Mouse (Mus musculus) hindbrain, postnatal 0 days (tissue): ENCODE measurements at regions not wholly inside any gene's neighbourhood (a gene's known extent, or its start where the extent isn't known, plus 50 kb on each side); places are given as distances from the start of the nearest gene placed in this dataset.

Experiments
- ATAC-seq: fragments of 200-750 bp; cut with Nextera tagmentation; 2 replicates; pipeline ENCODE4 v1.8.0; 2017; ENCODE audit warnings: mild to moderate bottlenecking, moderate TSS enrichment, moderate library complexity
- DNase-seq: peaks from one replicate; pipeline ENCODE4 v3.0.0-alpha.2; 2015; ENCODE audit warnings: low spot score
- H3K27ac ChIP-seq: fragments of 300-500 bp; sonication (generic); 2 replicates; pipeline ENCODE4 v1.5.1; 2014; ENCODE audit warnings: mild to moderate bottlenecking
- H3K27me3 ChIP-seq: fragments of 300-500 bp; sonication (generic); 2 replicates; pipeline ENCODE4 v1.6.1; 2014; ENCODE audit warnings: low read length, mixed read lengths; ENCODE audit not compliant: insufficient read depth
- H3K36me3 ChIP-seq: fragments of 300-500 bp; sonication (generic); 2 replicates; pipeline ENCODE4 v1.6.1; 2014; ENCODE audit warnings: low read length, mixed read lengths; ENCODE audit not compliant: insufficient read depth
- H3K4me1 ChIP-seq: fragments of 300-500 bp; sonication (generic); 2 replicates; pipeline ENCODE4 v1.6.1; 2014; ENCODE audit warnings: antibody characterized with exemption, low read length, mixed read lengths; ENCODE audit not compliant: insufficient read depth
- H3K4me2 ChIP-seq: fragments of 300-500 bp; sonication (generic); 2 replicates; pipeline ENCODE4 v1.6.1; 2014; ENCODE audit warnings: low read depth, mild to moderate bottlenecking, low read length, moderate library complexity, mixed read lengths
- H3K4me3 ChIP-seq: fragments of 300-500 bp; sonication (generic); 2 replicates; pipeline ENCODE4 v1.5.1; 2014; ENCODE audit warnings: low read length
- H3K9ac ChIP-seq: fragments of 300-500 bp; sonication (generic); replicated peaks from 2 replicates; pipeline ENCODE4 v1.6.1; 2014; ENCODE audit warnings: mild to moderate bottlenecking, low read length, moderate library complexity, mixed read lengths
- H3K9me3 ChIP-seq: fragments of 300-500 bp; sonication (generic); 2 replicates; pipeline ENCODE4 v1.6.1; 2016; ENCODE audit warnings: low read length, mixed read lengths
- CTCF ChIP-seq: IDR thresholded peaks from 2 replicates; pipeline ENCODE4 v1.5.1; 2016; ENCODE audit warnings: antibody characterized with exemption, control low read depth, low read depth
- WGBS: fragments of 180-500 bp; shearing (Covaris S2); extraction: QIAGEN DNeasy Blood & Tissue Kit; methylation state at CpG from one replicate; pipeline ENCODE4 v1.1.7; 2014; 5-methylcytosine and 5-hydroxymethylcytosine counted together

GRCm38 (mm10) chr15:52848132-52848531 is 1036.6 kb upstream of the Gm7489 start:
- no peak for DNase-seq
- Histone ChIP-seq H3K4me2 (no peak overlapping the region), H3K27ac (no peak overlapping the region), H3K4me1 (no peaks in the 10 kb centered on the region), H3K36me3 (no peaks in the 10 kb centered on the region), H3K9me3 (no peaks in the 10 kb centered on the region), H3K4me3 (no peak overlapping the region), H3K27me3 (no peaks in the 10 kb centered on the region), H3K9ac (no peak overlapping the region)
- TF ChIP-seq CTCF = no peak
- no peak for ATAC-seq

- 87% methylated on average over 4 of the region's 4 CpGs for WGBS
- H3K9ac ChIP-seq = no peak overlapping the region
- TF ChIP-seq CTCF = no peak
- no peak overlapping the region for H3K27ac ChIP-seq
- H3K4me3 ChIP-seq = no peak overlapping the region
- no peaks in the 10 kb centered on the region for H3K4me1 ChIP-seq
- H3K4me2 ChIP-seq = no peak overlapping the region
- H3K36me3 ChIP-seq = no peaks in the 10 kb centered on the region
- H3K9me3 ChIP-seq = no peaks in the 10 kb centered on the region
- H3K27me3 ChIP-seq = no peaks in the 10 kb centered on the region
- no peak for ATAC-seq
- no peak for DNase-seq
Measured at GRCm38 (mm10) chr15:52858682-52859081, 1026.0 kb upstream of the Gm7489 start.

GRCm38 (mm10) chr15:52863494-52863893 is 1021.2 kb upstream of the Gm7489 start:
- no peak overlapping the region for H3K4me3 ChIP-seq
- 92% methylated on average over 4 of the region's 4 CpGs for WGBS
- ATAC-seq = no peak
- no peak for DNase-seq
- TF ChIP-seq CTCF = no peak
- H3K4me2 ChIP-seq = no peak overlapping the region
- no peaks in the 10 kb centered on the region for H3K36me3 ChIP-seq
- H3K27ac ChIP-seq = no peak overlapping the region
- no peak overlapping the region for H3K9ac ChIP-seq
- no peaks in the 10 kb centered on the region for H3K27me3 ChIP-seq
- no peaks in the 10 kb centered on the region for H3K4me1 ChIP-seq
- no peaks in the 10 kb centered on the region for H3K9me3 ChIP-seq

- Histone ChIP-seq H3K27me3 (no peaks in the 10 kb centered on the region), H3K4me3 (no peak overlapping the region), H3K4me1 (no peaks in the 10 kb centered on the region), H3K36me3 (no peaks in the 10 kb centered on the region), H3K9ac (no peak overlapping the region), H3K9me3 (no peaks in the 10 kb centered on the region), H3K27ac (no peak overlapping the region), H3K4me2 (no peak overlapping the region)
- WGBS = 66% methylated on average over 9 of the region's 9 CpGs
- peak; percentile 53 for DNase-seq
- no peak for ATAC-seq
- TF ChIP-seq CTCF = no peak
Measured at GRCm38 (mm10) chr15:52892244-52892950, 992.3 kb upstream of the Gm7489 start.

- Histone ChIP-seq H3K27ac (no peak overlapping the region), H3K4me3 (no peak overlapping the region), H3K4me2 (no peak overlapping the region), H3K27me3 (no peaks in the 10 kb centered on the region), H3K9me3 (no peaks in the 10 kb centered on the region), H3K4me1 (no peaks in the 10 kb centered on the region), H3K36me3 (no peaks in the 10 kb centered on the region), H3K9ac (no peak overlapping the region)
- DNase-seq (no peak), ATAC-seq (no peak)
- no peak for TF ChIP-seq CTCF
- WGBS = 70% methylated on average over 1 of the region's 1 CpGs
Measured at GRCm38 (mm10) chr15:52898107-52898506, 986.6 kb upstream of the Gm7489 start.

GRCm38 (mm10) chr15:52899403-52899802 is 985.3 kb upstream of the Gm7489 start:
- H3K4me3 ChIP-seq = no peak overlapping the region
- DNase-seq (no peak), ATAC-seq (no peak)
- no peak overlapping the region for H3K27ac ChIP-seq
- WGBS = 88% methylated on average over 4 of the region's 4 CpGs
- H3K27me3 ChIP-seq = no peaks in the 10 kb centered on the region
- H3K9me3 ChIP-seq = no peaks in the 10 kb centered on the region
- no peaks in the 10 kb centered on the region for H3K36me3 ChIP-seq
- no peaks in the 10 kb centered on the region for H3K4me1 ChIP-seq
- no peak overlapping the region for H3K4me2 ChIP-seq
- no peak overlapping the region for H3K9ac ChIP-seq
- no peak for TF ChIP-seq CTCF

GRCm38 (mm10) chr15:52899822-52900221 is 984.9 kb upstream of the Gm7489 start:
- DNase-seq (no peak), ATAC-seq (no peak)
- H3K36me3 ChIP-seq = no peaks in the 10 kb centered on the region
- no peak overlapping the region for H3K4me3 ChIP-seq
- H3K9me3 ChIP-seq = no peaks in the 10 kb centered on the region
- H3K4me2 ChIP-seq = no peak overlapping the region
- no peak overlapping the region for H3K9ac ChIP-seq
- TF ChIP-seq CTCF = no peak
- WGBS = 73% methylated on average over 3 of the region's 3 CpGs
- H3K27ac ChIP-seq = no peak overlapping the region
- no peaks in the 10 kb centered on the region for H3K4me1 ChIP-seq
- H3K27me3 ChIP-seq = no peaks in the 10 kb centered on the region
